Mouse (Mus musculus): Measurements from ENCODE around the gene Zbtb20.

DNA sequence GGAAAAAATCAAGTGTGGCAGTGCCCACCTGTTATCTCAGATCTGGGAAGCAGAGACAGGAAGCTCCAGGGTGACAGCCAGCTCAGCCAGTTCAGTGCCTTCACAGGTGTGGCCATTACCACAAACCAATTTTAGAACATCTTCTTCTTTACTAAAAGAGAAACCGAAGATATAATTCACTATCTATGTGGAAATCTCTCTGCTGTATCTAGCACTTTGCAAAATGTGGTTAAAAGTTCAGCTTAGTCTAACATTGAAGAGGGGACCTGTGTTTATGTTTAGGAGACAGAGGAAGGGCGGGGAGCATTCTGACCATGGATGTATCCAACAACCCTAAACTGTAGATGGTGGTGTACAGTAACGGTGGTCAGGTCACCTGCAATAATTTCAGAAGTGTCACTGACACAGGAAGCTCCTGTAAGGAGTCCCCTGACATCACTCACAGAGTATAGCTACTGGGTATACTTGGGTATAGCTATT, 814.6 kb downstream of the Zbtb20 start:
- TF ChIP-seq CTCF (IDR thresholded peaks at IDR 0.05) (no peak), EP300 (IDR thresholded peaks at IDR 0.05) (no peak)
